Mouse (Mus musculus): Measurements from ENCODE around the gene Tulp4. TPM values are rescaled to one million over a fixed set of nuclear protein-coding genes. Genes with fewer than 3 reads are reported as not detected.
A peak's percentile ranks its signal among the peaks of the same experiment; 100 is the strongest.

Gene Tulp4
- total and polyA plus RNA-seq, 2 experiments from 2014 or later, result 91.9 to 218 TPM

DNA sequence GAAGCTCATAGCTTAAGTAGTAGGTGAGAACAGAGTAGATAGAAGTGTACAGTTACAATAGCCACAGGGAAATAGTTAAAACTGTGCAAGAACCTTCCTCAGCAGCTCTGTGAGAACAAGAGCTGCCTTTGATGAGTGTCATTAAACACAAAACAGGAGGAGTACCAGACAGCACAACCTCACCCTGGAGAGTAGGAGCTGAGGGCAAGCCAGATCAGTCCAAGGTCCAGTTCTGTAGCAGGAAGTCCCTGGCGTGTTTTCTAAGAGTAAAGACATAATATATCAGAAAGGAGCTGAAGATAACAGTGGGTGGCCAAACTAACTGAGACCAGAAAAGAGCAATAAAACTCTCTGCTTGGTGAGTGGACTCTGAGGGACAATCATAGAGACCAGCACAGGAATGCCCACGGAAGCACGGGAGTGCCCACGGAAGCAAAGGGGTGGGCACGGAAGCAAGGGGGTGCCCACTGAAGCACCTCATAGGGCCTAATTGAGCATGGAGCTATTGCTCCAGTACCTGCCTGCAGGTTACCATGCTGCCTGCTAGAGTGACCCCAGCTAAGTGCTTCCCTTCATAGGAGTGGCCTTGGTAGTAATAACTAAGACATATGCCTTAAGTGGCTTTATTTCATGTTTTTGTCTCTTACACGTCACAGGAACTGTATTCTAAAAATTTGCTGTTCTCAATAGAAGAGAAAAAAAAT, 72.5 kb downstream of the Tulp4 start:
- TF ChIP-seq CTCF (IDR thresholded peaks at IDR 0.05; ENCODE audit: low read depth), result no peak
- no peaks in the 10 kb centered on the region for H3K4me1 ChIP-seq (ENCODE audit: insufficient read depth, low read length)
- DNase-seq (ENCODE audit: low spot score) (no peak), ATAC-seq (no peak)
- H3K9me3 ChIP-seq (ENCODE audit: low read length), result 0 out of 2 replicates have a peak, but pooled peaks cover 2% of the 10 kb centered on the region
- H3K27ac ChIP-seq, result no peak overlapping the region
- no peaks in the 10 kb centered on the region for H3K27me3 ChIP-seq (ENCODE audit: insufficient read depth, low read length)
- no peaks in the 10 kb centered on the region; the same call in 1 of the 2 replicates for H3K36me3 ChIP-seq (ENCODE audit: insufficient read depth, low read length)
- no peak overlapping the region for H3K9ac ChIP-seq (replicated peaks; ENCODE audit: low read length)
- WGBS, result 80% methylated on average over 6 of the region's 6 CpGs
- H3K4me2 ChIP-seq (ENCODE audit: low read depth, low read length), result no peak overlapping the region
- H3K4me3 ChIP-seq (ENCODE audit: low read length), result no peak overlapping the region

DNA sequence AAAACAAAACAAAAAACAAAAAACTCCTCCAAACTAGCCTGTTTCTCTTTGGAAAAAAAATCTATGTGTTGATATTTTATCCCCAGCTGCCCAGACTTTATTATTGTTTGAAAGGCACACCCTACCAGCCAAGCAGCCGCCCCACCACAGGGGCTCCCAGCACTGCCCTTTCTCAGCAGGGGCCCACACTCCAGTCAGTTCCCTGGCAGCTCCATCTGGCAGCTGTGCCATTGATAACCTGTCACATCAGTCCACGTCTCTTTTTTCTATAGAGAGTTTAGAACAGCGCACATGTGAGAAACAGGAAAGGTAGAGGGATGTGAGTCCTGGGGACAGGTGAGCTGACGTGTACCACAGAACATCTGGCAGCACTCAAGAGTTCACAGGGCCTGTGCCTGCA, 73.2 kb downstream of the Tulp4 start:
- DNase-seq (ENCODE audit: low spot score) (no peak), ATAC-seq (no peak)
- H3K9me3 ChIP-seq (ENCODE audit: low read length), result 0 out of 2 replicates have a peak, but pooled peaks cover 2% of the 10 kb centered on the region
- WGBS, result 39% methylated on average over 4 of the region's 4 CpGs
- no peak for TF ChIP-seq CTCF (IDR thresholded peaks at IDR 0.05; ENCODE audit: low read depth)
- H3K27ac ChIP-seq, result no peak overlapping the region
- H3K4me1 ChIP-seq (ENCODE audit: insufficient read depth, low read length), result no peaks in the 10 kb centered on the region
- no peak overlapping the region for H3K4me2 ChIP-seq (ENCODE audit: low read depth, low read length)
- no peaks in the 10 kb centered on the region for H3K27me3 ChIP-seq (ENCODE audit: insufficient read depth, low read length)
- H3K36me3 ChIP-seq (ENCODE audit: insufficient read depth, low read length), result no peaks in the 10 kb centered on the region; the same call in 1 of the 2 replicates
- H3K4me3 ChIP-seq (ENCODE audit: low read length), result no peak overlapping the region
- H3K9ac ChIP-seq (replicated peaks; ENCODE audit: low read length), result no peak overlapping the region

DNA sequence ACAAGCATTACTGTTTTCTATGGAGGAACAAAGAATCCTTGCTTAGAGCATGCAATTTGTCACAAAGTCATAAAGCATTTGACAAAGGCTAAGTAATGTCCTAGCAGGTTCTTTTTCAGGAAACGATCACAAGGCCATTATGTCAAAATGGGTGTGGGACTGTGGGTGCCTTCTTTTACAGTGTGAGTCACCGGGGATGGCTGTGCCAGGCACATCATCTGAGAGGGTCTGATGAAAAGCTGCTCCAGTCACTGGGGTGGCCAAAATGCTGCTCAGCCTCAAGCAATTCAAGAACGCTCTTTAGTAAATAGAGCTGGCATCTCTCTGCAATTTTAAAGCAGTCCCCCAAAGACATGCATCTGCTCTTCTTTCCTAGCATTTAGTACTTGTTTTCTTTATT, 74.2 kb downstream of the Tulp4 start:
- no peak for TF ChIP-seq CTCF (IDR thresholded peaks at IDR 0.05; ENCODE audit: low read depth)
- WGBS, result 40% methylated on average over 3 of the region's 3 CpGs
- H3K9me3 ChIP-seq (ENCODE audit: low read length), result 0 out of 2 replicates have a peak, but pooled peaks cover 2% of the 10 kb centered on the region
- no peak overlapping the region for H3K4me3 ChIP-seq (ENCODE audit: low read length)
- ATAC-seq (peak; percentile 70; the same call in 1 of the 2 replicates), DNase-seq (ENCODE audit: low spot score) (peak; percentile 33)
- no peaks in the 10 kb centered on the region for H3K4me1 ChIP-seq (ENCODE audit: insufficient read depth, low read length)
- no peak overlapping the region for H3K4me2 ChIP-seq (ENCODE audit: low read depth, low read length)
- no peaks in the 10 kb centered on the region for H3K27me3 ChIP-seq (ENCODE audit: insufficient read depth, low read length)
- no peak overlapping the region for H3K9ac ChIP-seq (replicated peaks; ENCODE audit: low read length)
- peak overlapping the region; percentile 27; the same call in 1 of the 2 replicates for H3K27ac ChIP-seq
- H3K36me3 ChIP-seq (ENCODE audit: insufficient read depth, low read length), result peaks cover 3% of the 10 kb centered on the region; the same call in 1 of the 2 replicates

DNA sequence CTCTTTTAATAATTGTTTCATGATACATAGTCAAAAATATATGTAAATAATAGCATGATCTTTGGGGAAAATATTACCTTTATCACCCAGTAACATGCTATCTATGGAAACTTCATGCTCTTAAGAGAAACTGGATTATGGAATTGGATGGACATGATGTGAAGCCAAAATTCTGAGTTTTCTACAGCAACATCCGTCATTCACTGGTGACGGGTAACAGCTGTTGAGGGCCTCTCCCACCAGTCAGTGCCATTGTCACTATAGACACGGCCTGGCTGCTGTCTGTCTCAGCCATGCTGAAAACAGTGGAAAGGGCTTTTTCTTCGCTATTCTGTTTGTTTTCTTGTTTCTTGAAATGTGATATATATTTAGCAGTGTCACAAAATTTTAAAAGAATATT, 76.5 kb downstream of the Tulp4 start:
- H3K36me3 ChIP-seq (ENCODE audit: insufficient read depth, low read length), result peaks cover 21% of the 10 kb centered on the region
- no peak overlapping the region for H3K9ac ChIP-seq (replicated peaks; ENCODE audit: low read length)
- TF ChIP-seq CTCF (IDR thresholded peaks at IDR 0.05; ENCODE audit: low read depth), result no peak

GRCm38 (mm10) chr17:6186651-6187050, 80.4 kb downstream of the Tulp4 start:
- DNase-seq (ENCODE audit: low spot score) (no peak), ATAC-seq (no peak)
- no peak overlapping the region for H3K9ac ChIP-seq (replicated peaks; ENCODE audit: low read length)
- no peak overlapping the region for H3K27ac ChIP-seq
- no peak overlapping the region for H3K4me3 ChIP-seq (ENCODE audit: low read length)
- no peak for TF ChIP-seq CTCF (IDR thresholded peaks at IDR 0.05; ENCODE audit: low read depth)
- 98% methylated on average over 4 of the region's 4 CpGs for WGBS
- H3K36me3 ChIP-seq (ENCODE audit: insufficient read depth, low read length), result peaks cover 21% of the 10 kb centered on the region
- H3K4me1 ChIP-seq (ENCODE audit: insufficient read depth, low read length), result no peaks in the 10 kb centered on the region
- no peak overlapping the region for H3K4me2 ChIP-seq (ENCODE audit: low read depth, low read length)
- H3K9me3 ChIP-seq (ENCODE audit: low read length), result no peaks in the 10 kb centered on the region
- H3K27me3 ChIP-seq (ENCODE audit: insufficient read depth, low read length), result no peaks in the 10 kb centered on the region

More for the DNA sequence above, 76.5 kb downstream of the Tulp4 start:
- Histone ChIP-seq H3K27ac (no peak overlapping the region), H3K9me3 (ENCODE audit: low read length) (no peaks in the 10 kb centered on the region), H3K4me1 (ENCODE audit: insufficient read depth, low read length) (no peaks in the 10 kb centered on the region), H3K4me3 (ENCODE audit: low read length) (no peak overlapping the region), H3K27me3 (ENCODE audit: insufficient read depth, low read length) (no peaks in the 10 kb centered on the region), H3K4me2 (ENCODE audit: low read depth, low read length) (no peak overlapping the region)
- DNase-seq (ENCODE audit: low spot score), result no peak
- WGBS, result 59% methylated on average over 4 of the region's 4 CpGs
- no peak for ATAC-seq

- H3K27me3 ChIP-seq (ENCODE audit: insufficient read depth, low read length), result no peaks in the 10 kb centered on the region
- H3K9ac ChIP-seq (replicated peaks; ENCODE audit: low read length), result no peak overlapping the region
- no peak overlapping the region for H3K4me3 ChIP-seq (ENCODE audit: low read length)
- no peaks in the 10 kb centered on the region for H3K4me1 ChIP-seq (ENCODE audit: insufficient read depth, low read length)
- H3K36me3 ChIP-seq (ENCODE audit: insufficient read depth, low read length), result peaks cover 26% of the 10 kb centered on the region
- no peak overlapping the region for H3K27ac ChIP-seq
- no peak for TF ChIP-seq CTCF (IDR thresholded peaks at IDR 0.05; ENCODE audit: low read depth)
- no peak for DNase-seq (ENCODE audit: low spot score)
- H3K4me2 ChIP-seq (ENCODE audit: low read depth, low read length), result no peak overlapping the region
- 97% methylated on average over 8 of the region's 8 CpGs for WGBS
- no peak for ATAC-seq
- no peaks in the 10 kb centered on the region for H3K9me3 ChIP-seq (ENCODE audit: low read length)
Measured at GRCm38 (mm10) chr17:6187183-6187582, 80.9 kb downstream of the Tulp4 start.

DNA sequence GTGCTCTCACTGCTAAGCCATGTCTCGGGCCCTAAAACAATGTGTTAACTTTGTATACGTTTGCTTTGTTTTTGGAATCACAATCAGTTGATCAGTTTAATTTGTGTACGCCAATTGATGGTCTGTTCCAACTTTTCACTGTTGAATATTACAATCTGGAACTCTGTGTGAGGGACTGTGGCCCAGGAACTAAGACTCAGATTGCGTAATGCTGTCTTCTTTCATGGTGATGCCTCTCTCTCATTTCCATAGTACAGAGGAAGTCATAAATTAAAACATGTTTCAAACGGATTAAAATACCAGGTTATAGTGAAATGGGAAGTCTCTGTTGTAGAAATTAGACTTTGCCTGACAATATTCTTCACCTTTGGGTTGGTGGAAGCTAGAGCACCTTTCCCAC, 83.0 kb downstream of the Tulp4 start:
- no peak for ATAC-seq
- Histone ChIP-seq H3K4me2 (ENCODE audit: low read depth, low read length) (no peak overlapping the region), H3K4me1 (ENCODE audit: insufficient read depth, low read length) (no peaks in the 10 kb centered on the region), H3K27ac (no peak overlapping the region), H3K27me3 (ENCODE audit: insufficient read depth, low read length) (no peaks in the 10 kb centered on the region), H3K9me3 (ENCODE audit: low read length) (no peaks in the 10 kb centered on the region), H3K9ac (replicated peaks; ENCODE audit: low read length) (no peak overlapping the region), H3K36me3 (ENCODE audit: insufficient read depth, low read length) (peaks cover 26% of the 10 kb centered on the region), H3K4me3 (ENCODE audit: low read length) (no peak overlapping the region)
- WGBS, result 90% methylated on average over 5 of the region's 5 CpGs
- no peak for DNase-seq (ENCODE audit: low spot score)
- TF ChIP-seq CTCF (IDR thresholded peaks at IDR 0.05; ENCODE audit: low read depth), result no peak

All from hindbrain, postnatal 0 days (tissue).